In the genomic region with DNA sequence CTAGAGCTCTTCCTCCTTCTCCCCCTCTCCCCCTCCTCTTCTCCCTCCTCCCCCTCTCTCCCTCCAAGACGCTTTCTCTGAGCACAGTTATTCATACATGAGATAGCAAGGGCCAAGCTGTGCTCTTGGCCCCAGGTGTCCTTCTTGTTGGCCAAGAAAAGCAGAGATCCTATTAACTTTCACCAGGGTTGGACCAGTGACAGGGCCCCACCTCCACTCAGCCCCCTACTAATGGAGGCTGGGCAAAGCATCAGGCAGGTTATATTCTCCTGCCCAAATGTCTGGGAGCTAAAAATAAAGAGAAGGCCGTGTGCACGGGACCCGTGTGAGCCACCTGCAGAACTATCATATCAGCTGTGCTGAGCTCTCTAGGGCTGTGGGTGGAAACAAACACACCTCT, we compare ENCODE assay signal across 35 mouse cellular contexts. TPM values are rescaled to one million over a fixed set of nuclear protein-coding genes. Genes with fewer than 3 reads are reported as not detected.
"Had no signal": no experiment of that assay in that cellular context is flagged by ENCODE, and none has a peak within 500 bp of the region (broad histone marks: within the 10 kb centered on the region; RNA-seq: fewer than 3 reads in every experiment).

No protein-coding gene starts in this region.

- H3K4me1 ChIP-seq: heart, embryonic 12.5 days; heart, embryonic 13.5 days; heart, embryonic 15.5 days; intestine, embryonic 15.5 days had no signal

- DNase-seq: heart, postnatal 10 days; heart, postnatal 14 days; heart, postnatal 36 days; heart, postnatal 4 days; kidney, adult 11 months; kidney, adult 18-20 months; kidney, adult 2 months; kidney, adult 8-10 months; kidney, adult 9 months; kidney, postnatal 10 days; kidney, postnatal 14 days; kidney, postnatal 25 days; kidney, postnatal 36 days; kidney, postnatal 4 days; layer of hippocampus, adult 9-11 months; layer of hippocampus, postnatal 36 days had no signal

- H3K27me3 ChIP-seq: hindbrain, embryonic 15.5 days; intestine, embryonic 15.5 days; kidney, embryonic 15.5 days had no signal

- H3K4me3 ChIP-seq: heart, embryonic 12.5 days; heart, embryonic 13.5 days; heart, embryonic 15.5 days; hindbrain, embryonic 10.5 days; hindbrain, embryonic 12.5 days; hindbrain, embryonic 13.5 days; hindbrain, embryonic 15.5 days; intestine, embryonic 15.5 days; kidney, embryonic 15.5 days; layer of hippocampus, adult 2 months; left cerebral cortex, adult 2 months had no signal

- ATAC-seq: hindbrain, embryonic 16.5 days; hindbrain, postnatal 0 days; inflammation-experienced regulatory T-cells, adult 6 months; intestine, embryonic 15.5 days; intestine, embryonic 16.5 days; intestine, postnatal 0 days had no signal

- H3K27ac ChIP-seq: heart, embryonic 13.5 days; heart, embryonic 15.5 days; hindbrain, embryonic 10.5 days; hindbrain, embryonic 12.5 days; hindbrain, embryonic 13.5 days; hindbrain, embryonic 14.5 days; hindbrain, embryonic 15.5 days; hindbrain, postnatal 0 days; intestine, embryonic 15.5 days; kidney, embryonic 15.5 days; kidney, postnatal 0 days; layer of hippocampus, adult 2 months; left cerebral cortex, adult 2 months had no signal

RNA-seq across cellular contexts. Expression of a gene that starts 34.2 kb away (rescaled TPM):
- total RNA-seq: heart, postnatal 10 days; heart, postnatal 14 days; heart, postnatal 36 days; heart, postnatal 4 days had no signal
- polyA plus RNA-seq: heart, postnatal 0 days; kidney, adult 2 months had no signal
